Mouse (Mus musculus) kidney, postnatal 10 days (tissue): Measurements from ENCODE around the gene Atxn7l2.

Experiments used
- DNase-seq: peaks from one replicate; pipeline ENCODE4 v3.0.0; 2021; ENCODE audit warnings: mixed read lengths

Atxn7l2 gene

GRCm38 (mm10) chr3:108174672-108175531 is 35.8 kb downstream of the Atxn7l2 start:
- peak; percentile 74 for DNase-seq

- no peak for DNase-seq
These were observed 41.5 kb downstream of the Atxn7l2 start for GRCm38 (mm10) chr3:108169199-108169598.

GRCm38 (mm10) chr3:108167499-108167898 is 43.2 kb downstream of the Atxn7l2 start:
- DNase-seq, result peak; percentile 30

- DNase-seq, result peak; percentile 84
These were observed 44.1 kb downstream of the Atxn7l2 start for GRCm38 (mm10) chr3:108166486-108167211.

- DNase-seq, result peak; percentile 38
These were observed 45.0 kb downstream of the Atxn7l2 start for GRCm38 (mm10) chr3:108165532-108166315.

- DNase-seq, result peak; percentile 87
These were observed 45.9 kb downstream of the Atxn7l2 start for GRCm38 (mm10) chr3:108164807-108165206.

GRCm38 (mm10) chr3:108164091-108164490 is 46.6 kb downstream of the Atxn7l2 start:
- no peak for DNase-seq

- no peak for DNase-seq
These were observed 52.2 kb downstream of the Atxn7l2 start for GRCm38 (mm10) chr3:108158383-108159037.

GRCm38 (mm10) chr3:108154656-108155055 is 56.1 kb downstream of the Atxn7l2 start, which contains the start of gene Gpr61:
Gpr61 (minus strand) TSS chr3:108154882.
- DNase-seq, result no peak

- no peak for DNase-seq
These were observed 58.4 kb downstream of the Atxn7l2 start for GRCm38 (mm10) chr3:108152290-108152689.
